15 mouse cellular contexts compared by ENCODE assay signal in the genomic region with DNA sequence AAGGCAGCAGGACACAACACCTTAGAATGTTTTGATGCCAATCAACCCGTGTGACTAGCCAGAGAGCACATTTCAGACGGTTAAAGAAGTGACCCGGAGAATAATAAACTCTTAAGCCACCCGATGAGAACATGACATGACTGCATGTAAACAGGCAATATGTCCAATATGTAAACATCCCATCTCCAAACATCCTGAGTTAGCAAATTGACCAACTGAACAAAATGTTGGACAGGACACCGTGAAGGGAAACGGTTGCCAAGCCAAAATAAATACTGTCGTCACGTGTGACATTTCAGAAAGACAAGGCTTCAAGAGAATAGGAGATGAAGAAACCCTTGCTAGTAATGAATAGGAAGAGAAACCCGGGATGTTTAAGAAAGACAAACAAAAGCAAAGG.
"Had no signal": no experiment of that assay in that cellular context is flagged by ENCODE, and none has a peak within 500 bp of the region (broad histone marks: within the 10 kb centered on the region; RNA-seq: fewer than 3 reads in every experiment).

No protein-coding gene starts in this region.

- DNase-seq: kidney, adult 11 months; kidney, adult 9 months; kidney, postnatal 36 days; layer of hippocampus, adult 9-11 months; midbrain, embryonic 14.5 days; right cerebral cortex, adult 18-20 months; right cerebral cortex, postnatal 25 days; thymus, adult 18-20 months; thymus, postnatal 14 days had no signal

- H3K9ac ChIP-seq: limb, embryonic 12.5 days; liver, embryonic 12.5 days; neural tube, embryonic 15.5 days had no signal

- H3K4me3 ChIP-seq: limb, embryonic 12.5 days; liver, embryonic 12.5 days; midbrain, embryonic 10.5 days; myocyte; neural tube, embryonic 15.5 days had no signal

- H3K27me3 ChIP-seq: limb, embryonic 12.5 days; liver, embryonic 12.5 days; neural tube, embryonic 15.5 days had no signal

- H3K4me1 ChIP-seq: limb, embryonic 12.5 days; liver, embryonic 12.5 days had no signal

- H3K27ac ChIP-seq: kidney, postnatal 0 days; limb, embryonic 12.5 days; liver, embryonic 12.5 days; midbrain, embryonic 10.5 days; neural tube, embryonic 15.5 days had no signal

- H3K4me2 ChIP-seq: limb, embryonic 12.5 days; liver, embryonic 12.5 days; neural tube, embryonic 15.5 days had no signal

- H3K36me3 ChIP-seq: limb, embryonic 12.5 days; liver, embryonic 12.5 days; midbrain, embryonic 10.5 days; neural tube, embryonic 15.5 days had no signal

- ATAC-seq: liver, embryonic 12.5 days had no signal

- H3K9me3 ChIP-seq: limb, embryonic 12.5 days; liver, embryonic 12.5 days; midbrain, embryonic 10.5 days; neural tube, embryonic 15.5 days had no signal
